Mouse (Mus musculus): Measurements from ENCODE around the gene Alyref.

DNA sequence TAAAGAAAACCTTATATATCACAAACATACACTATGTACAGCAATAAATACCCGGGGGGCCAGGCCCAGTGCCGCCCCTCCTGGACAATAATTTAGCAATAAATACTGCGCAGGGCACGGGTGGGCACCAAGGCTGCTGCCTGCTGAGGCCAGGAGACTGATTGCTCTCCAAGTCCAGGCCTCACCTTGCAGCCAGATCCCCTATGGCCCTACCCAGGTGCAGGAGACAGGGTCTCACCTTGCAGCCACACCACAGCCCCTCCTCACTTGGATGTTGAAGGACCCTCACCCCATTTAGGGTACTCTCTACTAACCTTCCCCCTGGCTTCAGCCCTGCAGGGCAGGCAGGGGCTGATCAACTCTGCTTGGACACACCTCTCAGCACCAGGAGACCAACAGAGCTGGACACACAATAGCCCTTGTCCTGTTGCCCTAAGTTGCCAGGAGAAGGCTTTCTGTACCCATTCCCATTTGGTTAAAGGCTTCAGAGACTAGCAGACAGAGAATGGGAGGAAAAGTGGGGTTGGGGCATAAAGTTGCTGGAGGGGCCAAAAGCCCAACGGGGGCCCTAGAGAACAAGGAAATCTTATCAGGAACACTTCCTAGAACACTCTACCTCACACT, 27.1 kb upstream of the Alyref start, which contains the start of gene Sirt7:
- TF ChIP-seq CTCF (IDR thresholded peaks at IDR 0.05; ENCODE audit: low read depth) (no peak), EP300 (optimal IDR thresholded peaks at IDR 0.05) (no peak)
